Mouse (Mus musculus) mesoderm, embryonic 11.5 days (tissue): ENCODE results near the gene Pgm1.

Experiments used
- DNase-seq: peaks from one replicate; pipeline ENCODE4 v3.0.0-alpha.2; 2012; ENCODE audit warnings: low read depth, low spot score

Pgm1 gene

DNA sequence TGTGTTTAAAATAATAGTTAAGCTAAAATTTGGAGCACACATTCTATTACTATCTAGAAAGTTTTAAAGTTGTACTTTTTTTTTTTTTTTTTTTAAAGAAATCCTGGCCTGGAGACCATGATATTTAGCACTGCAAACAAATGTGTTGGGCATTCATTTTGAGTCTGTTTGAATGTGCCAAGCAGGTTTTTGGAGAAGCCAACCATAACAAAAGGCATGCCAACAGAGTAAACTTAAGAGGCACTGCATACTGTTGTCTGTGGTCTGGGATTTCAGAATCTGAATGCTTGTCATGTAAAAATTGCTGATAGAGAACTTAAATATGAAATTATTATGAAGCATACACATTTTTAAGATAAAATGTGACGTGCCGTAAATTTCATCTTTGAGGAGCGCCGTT is 28.0 kb downstream of the Pgm1 start:
- no peak for DNase-seq

DNA sequence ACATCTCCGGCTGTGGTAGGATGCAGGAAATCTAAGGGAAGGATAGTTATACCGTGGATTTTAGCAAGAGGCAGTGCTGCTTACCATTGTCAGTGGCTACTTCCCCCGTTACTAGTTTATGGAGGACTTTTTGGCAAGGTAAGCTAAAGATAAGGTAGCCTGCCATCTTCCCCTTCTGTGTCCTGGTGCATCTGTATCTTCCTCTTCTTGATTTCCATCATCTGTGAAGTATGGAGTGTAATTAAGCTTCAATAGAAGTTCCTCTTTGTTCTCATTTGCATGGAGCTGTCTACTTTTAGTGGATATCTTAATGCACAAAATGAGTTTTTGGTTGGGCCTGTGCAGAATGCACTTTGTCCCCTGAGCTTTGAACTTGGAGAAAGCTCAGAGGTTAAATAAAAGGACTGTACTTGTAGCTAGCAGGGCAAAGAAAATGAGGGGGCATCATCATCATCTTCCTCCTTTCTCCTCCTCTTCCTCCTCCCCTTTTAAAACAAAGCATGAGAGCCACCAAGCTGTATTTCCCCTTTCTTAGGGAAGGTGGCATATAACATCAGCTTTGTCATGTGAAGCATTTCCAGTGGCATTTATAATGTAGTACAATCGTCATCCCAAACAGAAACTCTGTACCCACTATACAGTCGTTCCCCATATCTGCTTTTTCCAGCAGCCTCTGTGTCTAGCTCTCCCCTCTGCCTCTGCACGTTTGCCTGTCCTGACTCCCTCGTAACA is 29.0 kb downstream of the Pgm1 start:
- DNase-seq, result no peak

- DNase-seq, result no peak
Measured at GRCm38 (mm10) chr4:99959308-99959707, 30.1 kb downstream of the Pgm1 start.

DNA sequence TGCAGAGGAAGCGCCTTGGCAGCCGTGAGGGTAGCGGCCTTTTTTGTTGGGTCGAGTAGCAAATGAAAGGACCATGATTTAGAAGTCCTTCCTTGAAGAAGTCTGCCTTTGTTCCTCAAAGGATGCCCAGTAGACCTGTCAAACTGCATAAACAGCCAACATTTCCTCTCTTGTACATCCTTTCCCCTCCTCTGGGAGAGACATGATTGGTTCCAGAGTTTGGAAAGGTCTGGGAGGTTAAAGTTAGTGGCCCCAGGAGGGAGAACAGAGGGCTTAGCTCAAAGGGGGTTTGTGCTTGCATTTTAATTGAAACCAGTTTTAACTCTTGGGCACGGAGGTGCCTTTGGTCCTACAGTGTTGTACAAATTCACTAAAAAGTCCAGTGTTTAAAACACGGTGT is 37.3 kb downstream of the Pgm1 start:
- DNase-seq, result peak; percentile 59

DNA sequence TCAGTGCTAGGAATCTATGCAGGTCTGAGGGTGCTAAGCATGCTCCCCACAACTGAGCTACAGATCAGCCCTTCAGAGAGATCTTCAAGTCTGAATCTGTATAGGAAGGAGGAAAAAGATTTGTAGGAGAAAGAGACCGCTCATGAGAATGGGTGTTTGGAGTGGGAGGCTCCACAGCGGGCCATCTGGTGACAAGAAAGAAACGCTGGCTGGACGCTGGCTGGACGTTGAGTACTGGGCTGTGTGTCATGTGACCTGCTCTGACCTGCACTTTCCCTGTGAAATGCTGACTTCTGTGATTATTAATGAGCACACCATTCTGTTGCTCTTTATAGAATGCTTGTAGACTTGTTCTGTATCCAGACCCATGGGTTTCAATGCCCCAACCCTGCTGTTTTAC is 40.1 kb downstream of the Pgm1 start:
- peak; percentile 41 for DNase-seq

DNA sequence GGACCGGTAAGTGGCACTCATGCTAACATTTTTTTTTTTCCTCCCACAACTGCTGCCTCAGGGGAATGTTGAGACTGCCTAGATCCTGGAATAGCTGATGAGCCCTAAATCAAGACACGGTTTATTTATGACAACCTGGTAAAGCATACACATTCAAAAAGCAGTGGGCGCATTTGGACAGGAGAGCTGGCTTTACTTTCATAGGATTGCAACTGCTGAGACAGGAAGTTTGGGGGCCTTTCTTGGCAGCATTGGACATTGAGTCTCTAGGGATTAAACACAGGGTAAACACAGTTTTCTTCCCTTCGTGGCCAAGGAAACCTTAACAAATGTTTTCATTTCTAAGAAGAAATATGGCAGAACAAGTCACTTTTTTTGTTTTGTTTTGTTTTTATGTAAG is 40.9 kb downstream of the Pgm1 start:
- no peak for DNase-seq

GRCm38 (mm10) chr4:99972886-99973285 is 43.7 kb downstream of the Pgm1 start:
- no peak for DNase-seq

DNA sequence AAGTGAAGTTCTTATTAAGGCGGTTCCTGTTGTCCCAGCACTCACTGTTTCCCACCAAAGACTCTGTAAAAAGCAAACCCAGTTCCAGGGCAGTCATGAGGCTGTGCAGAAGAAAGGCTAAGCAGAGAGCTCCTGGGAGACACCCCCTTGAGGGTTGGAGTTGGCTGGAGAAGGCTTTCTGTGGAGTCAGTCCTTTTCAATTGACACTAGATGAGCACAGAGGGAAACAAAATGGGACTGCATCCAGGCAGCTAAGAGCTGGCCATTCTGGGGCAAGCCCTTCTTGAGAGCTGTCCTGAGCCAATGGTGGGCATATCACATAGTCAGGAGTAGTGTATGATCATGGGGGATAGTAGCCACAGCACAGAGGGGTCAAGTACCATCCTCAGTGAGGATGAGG is 44.7 kb downstream of the Pgm1 start:
- no peak for DNase-seq

- DNase-seq, result no peak
Measured at GRCm38 (mm10) chr4:99974375-99974774, 45.2 kb downstream of the Pgm1 start.

DNA sequence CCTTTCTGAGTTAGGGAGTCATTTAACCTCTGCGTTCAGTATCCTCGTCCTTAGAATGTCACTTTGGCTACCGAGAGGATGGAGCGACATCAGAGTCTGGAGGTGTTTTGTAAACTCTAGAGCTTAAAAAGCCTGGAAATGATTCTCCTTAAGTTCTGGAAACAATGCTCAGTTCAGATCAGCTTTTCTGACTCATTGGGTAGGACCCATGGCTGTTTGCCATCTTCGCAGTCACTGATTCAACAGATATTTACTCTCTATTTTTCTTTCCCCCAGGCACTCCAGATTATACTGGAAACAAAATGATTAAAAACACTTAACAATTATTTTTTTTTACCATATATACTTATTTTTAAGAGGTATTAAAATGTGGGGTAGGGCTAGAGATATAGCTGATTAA is 50.1 kb downstream of the Pgm1 start:
- no peak for DNase-seq

DNA sequence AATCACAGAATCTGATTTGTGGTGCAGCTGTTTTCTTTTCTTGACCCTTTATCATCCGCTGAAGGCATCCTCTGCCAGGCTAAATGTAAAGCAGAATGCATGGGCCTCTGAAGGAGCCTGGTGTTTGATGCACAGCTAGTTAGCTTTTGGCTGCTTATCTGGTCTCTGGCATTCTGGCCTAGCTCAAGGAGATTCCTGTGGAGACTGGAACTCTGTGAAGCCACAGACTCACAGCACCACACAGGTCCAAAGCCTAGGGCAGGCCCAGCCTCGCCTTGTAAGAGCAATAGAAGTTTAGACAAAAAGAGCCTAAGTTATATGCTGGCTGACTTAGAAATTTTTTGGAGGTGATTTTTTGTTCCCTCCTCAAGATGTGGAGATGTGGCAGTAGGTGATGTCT is 52.0 kb downstream of the Pgm1 start:
- DNase-seq, result no peak

DNA sequence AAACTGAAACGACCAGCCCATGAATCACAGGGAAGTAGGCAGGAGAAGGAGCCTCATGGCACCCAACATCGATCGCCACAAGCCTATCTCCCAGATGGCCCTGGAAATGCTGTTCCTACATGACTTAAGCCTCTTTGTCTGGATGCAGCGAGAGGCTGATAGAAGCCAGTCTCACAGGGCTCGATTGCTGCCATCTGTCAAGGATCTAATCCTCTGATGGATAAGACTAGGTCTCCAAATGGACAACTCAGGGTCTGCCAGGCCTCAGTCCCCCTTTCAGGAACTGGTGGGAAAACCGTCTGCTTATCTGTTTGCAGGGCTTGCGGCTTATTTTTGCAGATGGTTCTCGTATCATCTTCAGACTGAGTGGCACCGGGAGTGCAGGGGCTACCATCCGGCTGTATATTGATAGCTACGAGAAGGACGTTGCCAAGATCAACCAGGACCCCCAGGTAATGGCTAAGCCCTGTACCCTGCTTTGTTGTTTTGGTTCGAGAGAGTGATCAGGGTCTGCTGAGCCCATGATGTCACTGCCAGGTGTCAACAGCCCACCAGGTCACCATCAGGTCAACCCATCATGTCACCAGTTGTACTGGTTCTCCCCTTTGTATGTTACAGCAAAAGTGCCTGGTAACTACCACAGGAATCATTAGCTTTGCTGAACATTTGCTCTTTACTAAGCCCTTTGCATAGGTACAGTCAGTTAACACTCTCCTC is 54.6 kb downstream of the Pgm1 start:
- no peak for DNase-seq

- no peak for DNase-seq
Measured at GRCm38 (mm10) chr4:99984369-99984752, 55.1 kb downstream of the Pgm1 start.

- no peak for DNase-seq
Measured at GRCm38 (mm10) chr4:99985086-99985485, 55.9 kb downstream of the Pgm1 start.

DNA sequence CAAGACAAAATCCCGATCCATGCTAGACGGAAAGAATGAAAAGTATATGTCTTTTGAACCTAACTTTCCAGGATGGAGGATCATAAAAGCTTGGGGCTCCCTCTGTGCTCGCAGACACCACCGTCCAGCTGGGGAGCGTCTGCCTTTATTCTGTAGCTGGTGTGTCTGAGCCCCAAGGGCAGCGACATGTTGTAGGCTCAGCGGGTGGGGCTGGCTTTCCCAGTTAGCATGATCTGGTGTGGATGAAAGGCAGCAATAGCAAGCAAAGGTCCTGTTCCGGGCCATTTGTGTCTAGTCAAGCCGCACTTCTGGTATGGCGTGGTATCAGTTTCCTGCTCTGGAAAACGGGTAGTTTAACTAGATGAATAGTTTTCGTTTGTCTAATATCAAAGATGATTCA is 56.4 kb downstream of the Pgm1 start:
- DNase-seq, result no peak

- DNase-seq, result no peak
Measured at GRCm38 (mm10) chr4:99986609-99987008, 57.4 kb downstream of the Pgm1 start.

DNA sequence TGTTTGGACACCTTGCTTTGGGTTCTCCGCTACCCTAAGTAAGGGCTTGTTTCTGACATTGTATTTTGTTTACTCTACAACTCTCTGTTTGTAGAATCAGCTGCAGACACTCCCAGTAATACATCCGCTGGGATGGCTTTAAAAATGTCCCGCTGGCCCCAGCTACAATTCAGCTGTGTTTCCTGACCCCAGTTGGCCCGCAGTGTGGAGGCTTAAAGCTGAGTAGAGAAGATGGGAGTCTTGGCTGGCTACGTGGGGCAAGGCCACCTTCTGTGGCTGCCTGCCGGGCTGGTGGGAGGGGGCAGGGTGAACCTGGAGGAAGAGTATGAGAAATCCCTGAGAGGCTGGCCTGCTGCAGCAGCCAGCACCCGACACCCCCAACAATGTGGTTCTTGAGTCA is 59.6 kb downstream of the Pgm1 start:
- DNase-seq, result no peak

GRCm38 (mm10) chr4:100000971-100001370 is 71.8 kb downstream of the Pgm1 start:
- DNase-seq, result no peak

DNA sequence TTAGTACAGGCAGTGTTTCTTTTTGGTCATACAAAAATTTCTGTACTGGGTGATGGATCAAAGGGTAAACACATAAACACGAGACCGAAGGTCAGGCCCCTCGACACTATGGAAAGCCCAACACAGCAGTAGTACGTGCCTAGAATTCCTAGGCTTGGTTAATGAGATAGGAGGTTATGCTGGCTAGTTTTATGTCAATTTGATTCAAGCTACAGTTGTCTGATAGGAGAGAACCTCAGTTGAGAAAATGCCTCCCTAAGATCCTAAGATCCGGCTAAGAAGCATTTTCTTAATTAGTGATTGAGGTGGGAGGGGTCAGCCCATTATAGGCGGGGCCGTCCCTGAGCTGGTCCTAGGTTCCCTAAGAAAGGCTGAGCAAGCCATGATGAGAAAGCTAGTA is 72.6 kb downstream of the Pgm1 start:
- no peak for DNase-seq

GRCm38 (mm10) chr4:100007721-100008120 is 78.5 kb downstream of the Pgm1 start:
- DNase-seq, result no peak

DNA sequence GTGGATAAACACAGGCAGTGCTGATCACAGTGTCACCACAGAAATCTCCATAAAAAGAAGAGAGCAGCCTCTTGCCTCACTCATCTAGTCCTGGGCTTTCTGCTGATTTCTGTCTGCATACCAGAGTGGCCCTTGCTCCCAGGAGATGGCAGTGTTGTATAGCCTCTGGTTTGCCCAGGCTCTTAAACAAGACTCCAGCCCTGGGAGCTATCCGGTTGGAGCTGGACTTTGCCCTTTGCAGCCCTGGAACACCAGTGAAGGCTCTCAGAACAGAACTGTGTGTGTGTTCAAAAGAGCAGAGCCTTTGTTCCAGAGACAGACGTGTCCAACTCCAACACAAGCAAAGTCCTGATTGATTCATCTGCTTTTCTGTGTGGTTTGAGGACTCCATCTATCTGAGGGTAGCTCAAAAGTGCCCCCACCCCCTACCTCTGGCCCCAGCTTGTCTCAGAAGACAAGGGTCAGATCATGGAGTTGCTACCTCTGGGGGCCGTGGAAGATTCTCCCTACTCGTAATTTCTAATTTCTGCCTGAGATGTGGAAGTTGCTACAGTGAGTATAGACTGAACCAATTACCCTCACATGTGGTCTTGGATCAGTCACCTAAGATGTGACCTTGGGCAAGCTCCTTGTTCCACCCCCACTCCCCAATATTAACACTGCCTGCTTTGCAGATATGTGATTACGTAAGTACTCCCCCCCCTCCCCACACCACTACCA is 79.3 kb downstream of the Pgm1 start:
- DNase-seq, result peak; percentile 85

GRCm38 (mm10) chr4:100009211-100009678 is 80.0 kb downstream of the Pgm1 start:
- DNase-seq, result peak; percentile 33

DNA sequence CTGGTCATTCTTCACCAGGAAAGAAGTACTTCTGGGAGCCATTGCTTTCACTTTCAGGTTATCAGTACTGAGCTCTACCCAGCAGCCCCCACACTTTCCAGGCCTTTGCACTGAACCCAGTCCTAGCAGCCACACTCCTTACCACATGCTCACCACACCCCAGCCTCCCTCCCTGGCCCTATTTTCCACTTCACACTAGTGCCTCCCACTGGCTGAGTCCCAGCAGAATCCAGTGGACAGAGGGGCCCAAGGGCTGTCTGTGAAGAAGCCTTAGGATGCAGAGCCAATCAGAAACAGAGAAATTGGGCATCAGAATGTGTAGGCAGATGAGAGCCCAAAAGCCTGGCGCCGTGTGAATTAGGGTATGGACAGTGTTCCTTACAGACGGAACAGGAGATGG is 81.7 kb downstream of the Pgm1 start:
- DNase-seq, result no peak
